Mouse (Mus musculus) splenic B cell, adult 2 months (primary cell): Measurements from ENCODE around the gene Abcb8.

ENCODE experiments used
- DNase-seq: peaks from one replicate; pipeline ENCODE4 v3.0.0-alpha.2; 2011; ENCODE audit warnings: low read depth, low spot score
- H3K27me3 ChIP-seq: 2 replicates; pipeline ENCODE4 v1.6.1; 2012; ENCODE audit warnings: mild to moderate bottlenecking, low read length, moderate library complexity, mixed read lengths; ENCODE audit not compliant: control insufficient read depth, poor library complexity, insufficient read depth, severe bottlenecking
- H3K36me3 ChIP-seq: 2 replicates; pipeline ENCODE4 v1.6.1; 2012; ENCODE audit warnings: mild to moderate bottlenecking, low read length, moderate library complexity, mixed read lengths; ENCODE audit not compliant: control insufficient read depth, poor library complexity, insufficient read depth, severe bottlenecking

Gene Abcb8

DNA sequence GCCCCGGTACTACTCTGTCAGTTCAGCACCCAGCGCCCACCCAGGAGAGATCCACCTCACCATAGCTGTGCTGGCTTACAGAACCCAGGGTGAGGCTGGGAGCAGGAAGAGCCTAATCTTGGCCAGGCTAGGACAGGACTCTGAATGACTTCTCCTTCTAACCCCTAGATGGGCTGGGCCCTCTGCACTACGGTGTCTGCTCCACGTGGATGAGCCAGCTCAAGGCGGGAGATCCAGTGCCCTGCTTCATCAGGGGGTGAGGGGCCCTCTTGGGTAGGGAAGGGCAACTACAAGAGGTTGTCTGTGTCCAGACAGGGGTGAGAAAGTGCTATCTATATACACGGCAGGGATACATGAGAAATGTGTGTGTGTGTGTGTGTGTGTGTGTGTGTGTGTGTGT, 12.0 kb upstream of the Abcb8 start:
- Histone ChIP-seq H3K27me3 (no peaks in the 10 kb centered on the region), H3K36me3 (no peaks in the 10 kb centered on the region)
- DNase-seq, result no peak

DNA sequence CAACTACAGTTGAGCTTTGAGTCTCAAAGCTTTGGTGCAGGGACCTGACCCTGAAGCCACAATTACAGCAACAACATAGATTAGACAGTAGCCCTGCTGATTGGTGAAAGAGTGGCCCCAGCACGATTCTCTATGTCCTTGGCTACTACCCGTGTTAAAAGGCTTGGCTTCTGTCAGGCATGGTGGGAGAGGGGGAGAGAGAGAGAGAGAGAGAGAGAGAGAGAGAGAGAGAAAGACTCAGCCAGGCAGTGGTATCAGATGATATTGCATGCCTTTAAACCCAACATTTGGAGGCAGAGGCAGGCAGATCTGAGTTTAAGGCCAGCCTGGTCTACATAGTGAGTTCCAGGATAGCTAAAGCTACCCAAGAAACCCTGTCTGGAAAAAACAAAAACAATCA, 11.5 kb upstream of the Abcb8 start:
- Histone ChIP-seq H3K36me3 (no peaks in the 10 kb centered on the region), H3K27me3 (no peaks in the 10 kb centered on the region)
- DNase-seq, result no peak

DNA sequence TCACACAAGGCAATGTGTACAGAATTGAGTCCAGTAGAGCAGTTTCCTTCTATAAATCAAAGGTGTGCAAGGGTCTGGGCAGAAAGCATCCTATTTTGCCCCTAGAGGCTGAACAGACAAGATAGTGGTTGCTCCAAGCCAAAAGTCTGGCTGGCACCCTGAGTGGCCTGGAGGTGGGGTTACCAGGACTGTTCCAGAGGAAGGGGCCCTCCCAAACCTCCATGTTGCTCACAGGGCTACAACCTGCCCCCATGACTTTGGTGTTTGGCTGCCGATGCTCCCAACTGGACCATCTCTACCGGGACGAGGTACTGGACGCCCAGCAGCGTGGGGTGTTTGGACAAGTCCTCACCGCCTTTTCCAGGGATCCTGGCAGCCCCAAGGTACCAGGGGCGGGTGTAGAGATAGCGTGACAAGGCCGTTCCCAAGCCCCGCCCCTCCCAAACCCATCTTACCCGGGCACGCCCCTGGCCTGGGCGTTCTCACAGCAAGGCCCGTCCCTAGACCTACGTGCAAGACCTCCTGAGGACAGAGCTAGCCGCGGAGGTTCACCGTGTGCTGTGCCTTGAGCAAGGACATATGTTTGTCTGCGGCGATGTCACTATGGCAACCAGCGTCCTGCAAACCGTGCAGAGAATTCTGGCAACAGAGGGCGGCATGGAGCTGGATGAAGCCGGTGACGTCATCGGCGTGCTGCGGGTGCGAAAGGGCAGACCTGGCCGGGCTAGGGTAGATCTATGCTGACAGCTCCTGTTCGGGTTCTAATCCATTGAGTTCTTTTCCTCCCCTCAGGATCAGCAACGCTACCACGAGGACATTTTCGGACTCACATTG, 10.2 kb upstream of the Abcb8 start:
- Histone ChIP-seq H3K27me3 (no peaks in the 10 kb centered on the region), H3K36me3 (no peaks in the 10 kb centered on the region)
- DNase-seq, result peak; percentile 96

DNA sequence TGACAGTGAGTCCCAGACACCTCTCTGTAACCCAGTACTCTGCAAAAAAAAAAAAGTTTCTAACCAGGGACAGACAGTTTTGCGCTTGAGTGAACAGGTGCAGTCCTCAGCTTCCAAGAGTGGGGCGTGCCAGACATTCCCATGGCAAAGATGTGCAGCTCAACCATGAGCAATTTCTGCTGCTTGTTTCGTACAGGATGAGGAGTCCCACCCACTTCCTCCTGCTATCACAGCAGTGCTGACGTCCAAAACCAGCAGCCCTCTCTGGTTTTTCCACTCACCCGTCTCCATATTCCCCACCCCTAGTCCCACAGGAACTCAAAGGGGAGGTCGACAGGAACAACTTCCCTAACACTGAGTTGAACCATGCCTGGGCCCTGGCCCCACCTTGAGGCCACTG, 9.1 kb upstream of the Abcb8 start:
- DNase-seq, result peak; percentile 66
- H3K36me3 ChIP-seq, result no peaks in the 10 kb centered on the region
- H3K27me3 ChIP-seq, result no peaks in the 10 kb centered on the region

DNA sequence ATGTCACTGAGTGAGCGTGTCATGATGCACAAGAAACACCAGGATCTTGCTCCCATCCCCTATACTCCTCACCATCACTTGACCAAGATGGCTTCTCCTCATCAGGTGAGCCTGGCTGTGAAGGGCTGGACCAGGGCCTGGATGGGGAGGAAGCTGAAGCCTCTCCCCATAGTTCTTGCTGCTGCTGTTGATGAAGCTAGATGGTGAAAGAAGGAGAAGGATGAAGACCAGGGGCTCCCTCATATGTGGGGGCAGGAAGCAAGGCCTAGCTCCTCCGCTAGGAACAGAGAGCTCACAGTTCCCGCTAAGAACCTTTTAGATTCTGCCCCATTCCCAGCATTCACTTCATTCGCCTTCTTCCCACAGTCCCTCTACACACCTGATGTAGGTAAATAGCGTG, 8.1 kb upstream of the Abcb8 start:
- Histone ChIP-seq H3K27me3 (no peaks in the 10 kb centered on the region), H3K36me3 (no peaks in the 10 kb centered on the region)
- no peak for DNase-seq

DNA sequence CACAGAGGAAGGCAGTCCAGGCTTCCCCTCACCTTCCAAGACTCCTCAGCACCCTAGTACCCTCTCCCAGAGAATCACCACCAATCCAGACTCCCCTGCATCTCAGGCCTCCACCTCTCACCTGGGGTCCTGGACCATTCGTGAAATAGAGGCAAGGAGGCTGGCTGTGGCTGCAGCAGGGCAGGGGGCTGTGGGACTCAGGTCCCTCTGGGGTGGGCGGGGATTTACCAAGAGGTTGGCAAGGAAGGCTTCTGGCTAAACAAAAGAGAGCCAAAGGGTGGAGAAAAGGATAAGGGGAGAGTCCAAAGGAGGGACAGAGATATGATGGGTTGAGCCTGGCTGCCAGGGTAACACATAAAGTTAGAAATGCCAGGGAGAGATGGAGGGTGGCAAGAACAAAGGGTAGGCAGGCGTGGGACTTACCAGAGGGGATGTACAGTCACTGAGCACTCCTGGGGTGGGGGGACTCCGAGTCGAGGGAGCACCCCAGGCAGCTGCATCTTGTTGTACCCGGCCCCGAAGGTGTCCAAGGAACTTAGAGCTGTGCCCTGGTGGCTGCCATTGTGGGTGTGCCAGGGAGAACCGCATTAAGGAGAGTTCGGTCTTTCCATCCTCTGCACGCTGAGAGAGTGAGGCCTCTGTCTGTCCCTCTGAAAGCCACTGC, 7.4 kb upstream of the Abcb8 start:
- no peaks in the 10 kb centered on the region for H3K27me3 ChIP-seq
- no peaks in the 10 kb centered on the region for H3K36me3 ChIP-seq
- no peak for DNase-seq

DNA sequence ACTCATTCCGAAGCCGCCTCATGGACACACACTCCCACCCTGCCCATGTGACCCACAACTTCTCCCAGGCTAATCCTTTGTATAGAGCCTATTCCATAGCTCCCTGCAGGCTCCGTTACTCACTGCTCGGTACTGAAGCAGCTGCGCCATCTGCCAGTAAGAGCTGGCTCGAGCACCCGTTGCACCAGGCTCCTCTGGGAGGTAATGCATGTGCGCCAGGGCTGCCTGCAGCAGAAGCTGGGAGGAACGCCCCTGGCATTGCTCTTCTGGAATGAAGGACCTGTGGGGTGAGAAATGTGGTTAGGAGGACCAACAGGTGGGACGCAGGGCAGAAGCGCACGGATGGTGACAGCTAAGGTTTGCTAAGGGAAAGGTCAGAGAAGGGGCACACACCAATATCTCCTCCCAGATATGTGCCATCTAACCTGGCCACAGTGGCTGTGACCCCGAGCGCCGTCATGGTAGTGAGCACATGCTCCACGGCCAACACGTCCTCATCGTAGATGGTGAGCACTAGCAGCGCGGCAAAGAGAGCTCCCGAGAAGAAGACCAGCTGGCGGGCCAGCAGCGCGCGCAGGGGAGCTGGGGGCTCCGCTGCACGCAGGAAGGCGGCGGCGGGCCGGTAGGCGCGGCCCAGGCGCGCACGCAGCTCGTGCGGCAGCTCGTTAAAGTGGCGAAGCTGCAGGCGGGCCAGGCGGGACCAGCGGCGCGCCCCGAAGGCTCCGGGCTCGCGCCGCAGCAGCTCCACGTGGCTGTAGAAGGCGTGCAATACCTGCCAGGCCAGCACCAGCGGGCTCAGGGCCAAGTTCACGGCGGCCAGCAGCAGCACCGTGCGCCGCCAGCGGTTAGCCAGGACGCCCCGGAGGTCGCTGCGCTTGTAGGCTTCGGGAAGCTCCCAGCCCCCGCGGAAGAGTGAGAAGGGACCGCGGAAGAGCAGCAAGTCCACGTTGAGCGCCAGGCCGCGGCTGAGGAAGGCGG, 5.9 kb upstream of the Abcb8 start:
- H3K27me3 ChIP-seq, result no peaks in the 10 kb centered on the region
- H3K36me3 ChIP-seq, result no peaks in the 10 kb centered on the region
- peak; percentile 24 for DNase-seq

DNA sequence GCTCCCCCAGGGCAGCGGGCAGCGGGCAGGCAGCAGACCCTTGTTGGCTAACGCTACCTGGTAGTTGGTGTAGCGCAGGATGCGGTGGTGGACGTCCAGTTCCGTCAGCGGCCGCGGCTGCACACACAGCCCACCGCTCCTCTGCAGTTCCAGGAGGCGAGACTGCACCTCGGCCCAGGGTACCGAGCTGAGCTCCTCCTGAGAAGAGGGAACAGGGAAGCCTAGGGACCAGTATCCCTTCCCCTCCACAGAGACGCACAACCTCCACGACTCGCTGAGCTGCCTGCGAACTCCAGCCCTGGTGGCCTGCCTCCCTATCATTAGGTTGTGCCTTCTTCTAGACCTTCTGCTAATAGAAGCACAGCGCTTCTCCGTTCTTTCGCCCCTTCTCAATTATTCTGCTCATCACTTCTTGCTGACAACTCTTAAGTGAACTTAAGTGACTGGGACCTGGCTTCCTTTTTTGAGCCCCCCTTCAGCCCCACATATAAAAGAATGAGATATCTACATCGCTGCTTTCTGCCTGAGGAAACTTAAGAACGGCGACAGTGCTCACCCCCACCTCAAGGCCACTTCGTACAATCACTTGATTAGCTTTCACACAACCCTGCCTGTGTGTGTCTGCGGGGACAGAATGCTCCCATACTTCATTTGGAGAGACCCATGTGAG, 5.1 kb upstream of the Abcb8 start:
- Histone ChIP-seq H3K27me3 (no peaks in the 10 kb centered on the region), H3K36me3 (no peaks in the 10 kb centered on the region)
- DNase-seq, result no peak

DNA sequence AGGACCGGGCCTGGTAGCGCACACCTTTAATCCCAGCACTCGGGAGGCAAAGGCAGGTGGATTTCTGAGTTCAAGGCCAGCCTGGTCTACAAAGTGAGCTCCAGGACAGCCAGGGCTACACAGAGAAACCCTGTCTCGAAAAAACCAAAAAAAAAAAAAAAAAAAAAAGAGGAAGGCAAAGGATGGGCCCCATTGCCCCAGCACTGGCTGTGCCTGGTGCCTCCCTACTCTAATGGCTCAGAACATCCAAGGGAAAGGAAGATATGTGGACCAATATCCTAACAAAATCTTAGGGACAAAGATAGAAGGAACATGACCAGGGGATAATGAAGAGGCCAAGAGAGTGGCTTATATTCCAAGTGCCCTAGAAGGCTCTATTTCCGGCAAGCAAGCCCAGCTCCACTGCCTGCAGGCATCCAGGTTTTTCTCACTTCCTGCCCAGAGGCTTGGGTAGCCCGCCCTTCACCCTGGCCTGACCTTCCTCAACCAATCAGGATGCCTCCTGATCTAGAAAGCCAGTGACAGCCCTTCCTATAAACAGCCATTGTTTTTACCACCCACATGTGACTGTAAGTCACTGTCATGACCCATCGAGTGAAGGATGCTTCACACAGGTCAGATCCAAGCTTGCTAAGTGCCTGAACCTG, 4.3 kb upstream of the Abcb8 start:
- no peaks in the 10 kb centered on the region for H3K27me3 ChIP-seq
- no peaks in the 10 kb centered on the region for H3K36me3 ChIP-seq
- peak; percentile 23 for DNase-seq

DNA sequence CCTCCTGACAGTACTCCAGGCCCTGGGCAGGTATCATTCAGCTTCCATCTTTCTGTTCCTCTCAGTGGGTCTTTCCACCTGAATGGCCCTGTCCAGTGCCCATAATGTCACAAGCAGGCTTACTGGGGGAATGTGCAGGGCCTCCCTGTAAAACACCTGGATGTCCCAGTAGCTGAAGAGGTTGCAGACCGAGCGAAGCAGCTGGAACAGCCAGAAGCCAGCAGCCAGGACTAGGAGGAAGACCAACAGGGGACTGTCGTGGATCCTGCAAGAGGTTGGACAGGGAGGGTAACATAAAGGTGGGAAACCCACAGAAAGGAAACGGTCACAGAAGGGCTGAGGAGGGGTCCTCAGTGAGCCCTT, 3.8 kb upstream of the Abcb8 start:
- Histone ChIP-seq H3K36me3 (no peaks in the 10 kb centered on the region), H3K27me3 (no peaks in the 10 kb centered on the region)
- no peak for DNase-seq

DNA sequence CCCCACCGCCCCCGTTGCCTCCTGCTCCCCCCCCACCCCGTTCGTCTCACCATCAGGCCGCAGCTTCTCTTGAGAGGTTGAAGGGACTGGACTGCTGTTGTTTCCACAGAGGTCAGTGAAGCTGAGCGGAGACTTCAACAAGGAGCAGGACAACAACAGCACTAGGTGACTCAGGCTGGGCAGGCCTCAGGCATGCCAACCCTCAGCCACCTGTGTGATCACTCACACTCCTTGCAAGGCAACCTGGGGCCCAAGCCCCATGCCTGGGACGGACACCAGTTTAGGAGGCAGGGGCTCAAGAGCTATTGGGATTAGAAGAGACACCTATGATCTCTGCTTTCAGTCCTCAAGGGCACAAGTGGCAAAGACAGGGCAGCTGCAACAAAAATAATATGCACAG, 1.6 kb upstream of the Abcb8 start, which contains the start of gene Atg9b:
Gene Atg9b (minus strand): TSS at position 280 of the 400 bp plus-strand sequence.
- no peaks in the 10 kb centered on the region for H3K27me3 ChIP-seq
- no peak for DNase-seq
- no peaks in the 10 kb centered on the region for H3K36me3 ChIP-seq

DNA sequence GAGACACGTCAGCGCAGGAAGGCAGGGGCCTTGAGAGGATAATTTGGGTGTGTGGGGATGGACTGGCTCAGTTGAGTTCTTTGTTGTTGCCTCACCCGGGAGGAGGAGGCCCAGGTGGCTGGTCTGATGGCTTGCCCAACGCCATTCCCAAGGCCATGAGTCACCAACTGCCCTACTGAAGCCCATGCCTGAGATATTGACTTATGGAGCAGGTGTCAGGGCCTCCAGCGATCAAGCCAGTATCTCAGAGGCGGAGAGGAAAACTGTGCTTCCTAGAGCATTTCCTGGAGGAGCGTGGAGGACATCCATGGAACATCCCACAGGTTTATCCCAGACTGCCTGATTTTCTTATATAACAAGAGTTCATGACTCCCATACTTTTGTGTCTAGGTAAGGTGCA, 739 bp upstream of the Abcb8 start:
- Histone ChIP-seq H3K36me3 (no peaks in the 10 kb centered on the region), H3K27me3 (no peaks in the 10 kb centered on the region)
- no peak for DNase-seq

DNA sequence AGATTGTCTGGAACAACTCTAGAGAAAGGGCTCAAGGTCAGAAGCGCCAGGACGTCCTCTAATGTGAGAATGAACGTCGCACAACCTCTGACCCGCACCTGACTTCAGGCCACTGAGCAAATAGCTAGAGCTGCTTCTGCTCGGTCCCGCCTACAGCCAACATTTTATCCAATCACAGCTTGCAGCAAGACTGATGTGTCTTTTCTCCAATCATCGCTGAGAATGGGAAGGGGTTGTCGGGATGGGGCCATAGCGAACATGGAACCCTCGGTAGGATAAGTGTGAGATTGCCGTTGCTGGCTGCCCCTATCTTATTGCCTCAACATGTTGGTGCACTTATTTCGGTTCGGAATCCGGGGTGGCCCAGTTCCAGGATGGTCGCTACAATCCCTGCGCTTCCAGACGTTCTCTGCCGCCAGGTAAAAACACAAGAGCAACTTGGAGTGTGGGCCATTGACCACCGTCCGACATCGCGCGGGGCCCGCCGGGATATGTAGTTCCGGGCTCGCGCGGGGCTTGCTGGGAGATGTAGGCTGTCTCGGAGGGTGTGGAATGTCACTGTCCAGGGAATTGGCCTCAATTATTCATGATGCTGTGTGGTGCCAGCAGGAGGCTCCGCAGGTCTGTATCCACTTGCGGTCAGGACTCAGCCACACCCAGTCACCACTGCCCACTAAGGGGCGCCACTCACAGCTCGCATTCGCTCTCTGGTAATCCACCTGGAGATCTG, 867 bp downstream of the Abcb8 start:
- H3K27me3 ChIP-seq, result no peaks in the 10 kb centered on the region
- DNase-seq, result peak; percentile 97
- no peaks in the 10 kb centered on the region for H3K36me3 ChIP-seq
